Mouse (Mus musculus): ENCODE measurements around the gene Pigg.
"Not testable (repeated sequence)": the region's sequence is repeated elsewhere in the genome, so short reads cannot be mapped to it uniquely, and the experiment has no call there.

Pigg gene

GRCm38 (mm10) chr5:108312224-108313064, at the start of gene Pigg:
Gene Pigg, plus strand, starts transcription at chr5:108312609.
- peak; percentile 90 for DNase-seq (ENCODE audit: low spot score)

- DNase-seq (ENCODE audit: low spot score) = no peak
Observed at GRCm38 (mm10) chr5:108262722-108263121, 49.7 kb upstream of the Pigg start.

DNA sequence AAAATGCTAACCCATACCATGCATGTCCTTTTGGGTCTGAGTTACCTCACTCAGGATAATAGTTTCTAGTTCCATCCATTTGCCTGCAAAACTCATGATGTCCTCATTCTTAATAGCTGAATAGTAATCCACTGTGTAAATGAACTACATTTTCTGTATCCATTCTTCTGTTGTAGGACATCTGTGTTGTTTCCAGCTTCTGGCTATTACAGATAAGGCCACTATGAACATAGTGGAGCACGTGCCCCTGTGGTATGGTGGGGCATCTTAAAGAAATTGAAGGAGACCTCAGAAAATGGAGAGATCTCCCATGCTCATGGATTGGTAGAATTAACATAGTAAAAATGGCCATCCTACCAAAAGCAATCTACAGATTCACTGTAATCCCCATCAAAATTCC, 48.6 kb upstream of the Pigg start:
- DNase-seq (ENCODE audit: low spot score) = not testable (repeated sequence)

GRCm38 (mm10) chr5:108266990-108267389, 45.4 kb upstream of the Pigg start:
- no peak for DNase-seq (ENCODE audit: low spot score)

- peak; percentile 88 for DNase-seq (ENCODE audit: low spot score)
Observed at GRCm38 (mm10) chr5:108268127-108269062, 44.0 kb upstream of the Pigg start, which contains the start of gene Dr1. Gene Dr1, plus strand, starts transcription at chr5:108268897.

DNA sequence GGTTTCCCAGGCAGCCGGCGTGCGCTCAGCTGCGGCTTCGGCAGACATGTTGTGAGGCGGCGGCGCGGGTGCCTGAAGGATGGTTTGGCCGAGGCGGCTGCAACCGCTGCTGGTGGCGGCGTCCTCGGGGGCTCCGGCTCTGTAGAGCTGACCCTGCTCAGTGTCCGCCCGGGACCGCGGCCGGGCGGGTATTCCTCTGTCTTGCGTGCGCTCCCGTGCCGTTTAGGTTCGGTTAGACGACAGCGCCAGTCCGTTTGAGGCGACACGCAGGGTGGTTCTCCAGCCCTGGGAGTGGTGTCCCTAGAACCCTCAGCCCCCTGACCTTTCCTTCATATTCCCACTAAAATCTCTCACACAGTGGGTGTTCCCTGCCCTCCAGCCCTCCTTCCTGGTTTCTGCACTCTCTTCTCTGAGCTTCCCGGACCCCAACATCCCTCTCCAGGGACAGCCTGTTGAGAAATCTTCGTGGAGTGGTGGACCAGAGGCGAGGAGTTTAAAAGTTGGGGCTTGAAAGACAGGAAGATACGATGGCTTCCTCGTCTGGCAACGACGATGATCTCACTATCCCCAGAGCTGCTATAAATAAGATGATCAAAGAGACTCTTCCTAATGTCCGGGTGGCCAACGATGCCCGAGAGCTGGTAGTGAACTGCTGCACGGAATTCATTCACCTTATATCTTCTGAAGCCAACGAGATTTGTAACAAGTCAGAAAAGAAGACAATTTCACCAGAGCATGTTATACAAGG, 43.2 kb upstream of the Pigg start:
- DNase-seq (ENCODE audit: low spot score) = no peak

DNA sequence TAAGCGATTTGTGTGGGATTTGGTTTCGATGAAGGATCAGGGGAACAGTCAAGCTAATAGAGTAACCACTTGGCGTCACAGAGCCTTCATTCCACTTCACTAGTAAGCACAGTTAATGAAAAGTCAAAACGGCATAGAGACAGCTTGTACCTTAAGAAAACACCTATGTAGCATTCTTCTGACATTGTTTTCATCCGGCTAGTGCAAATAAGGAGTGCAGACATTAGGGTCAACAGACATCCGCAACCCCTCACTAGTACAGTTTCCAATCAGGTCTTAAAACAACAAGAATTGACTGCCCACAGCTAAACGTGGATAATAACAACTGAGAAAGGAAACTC, 42.6 kb upstream of the Pigg start:
- DNase-seq (ENCODE audit: low spot score) = no peak

GRCm38 (mm10) chr5:108270415-108270814, 42.0 kb upstream of the Pigg start:
- no peak for DNase-seq (ENCODE audit: low spot score)

GRCm38 (mm10) chr5:108271345-108271744, 41.1 kb upstream of the Pigg start:
- not testable (repeated sequence) for DNase-seq (ENCODE audit: low spot score)

- no peak for DNase-seq (ENCODE audit: low spot score)
Observed at GRCm38 (mm10) chr5:108286957-108287356, 25.5 kb upstream of the Pigg start.

DNA sequence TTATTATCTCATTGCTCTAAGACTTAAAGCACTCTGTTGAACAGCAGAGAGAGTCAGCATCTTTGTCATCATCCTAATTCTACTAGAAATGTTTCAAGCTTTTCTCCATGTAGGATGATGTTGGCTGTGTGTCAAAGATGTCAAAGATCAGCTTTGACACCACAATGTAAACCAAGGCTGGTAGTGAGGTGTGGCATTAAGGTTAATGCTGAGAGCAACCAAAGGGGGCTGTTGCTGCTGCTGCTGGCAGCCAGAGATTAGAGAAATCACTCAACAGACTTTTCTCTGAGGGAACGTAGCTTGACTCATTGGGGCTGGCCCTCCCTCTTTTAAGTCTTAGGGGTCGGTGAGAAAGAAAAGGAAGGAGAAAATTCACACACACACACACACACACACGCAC, 10.8 kb upstream of the Pigg start:
- no peak for DNase-seq (ENCODE audit: low spot score)

DNA sequence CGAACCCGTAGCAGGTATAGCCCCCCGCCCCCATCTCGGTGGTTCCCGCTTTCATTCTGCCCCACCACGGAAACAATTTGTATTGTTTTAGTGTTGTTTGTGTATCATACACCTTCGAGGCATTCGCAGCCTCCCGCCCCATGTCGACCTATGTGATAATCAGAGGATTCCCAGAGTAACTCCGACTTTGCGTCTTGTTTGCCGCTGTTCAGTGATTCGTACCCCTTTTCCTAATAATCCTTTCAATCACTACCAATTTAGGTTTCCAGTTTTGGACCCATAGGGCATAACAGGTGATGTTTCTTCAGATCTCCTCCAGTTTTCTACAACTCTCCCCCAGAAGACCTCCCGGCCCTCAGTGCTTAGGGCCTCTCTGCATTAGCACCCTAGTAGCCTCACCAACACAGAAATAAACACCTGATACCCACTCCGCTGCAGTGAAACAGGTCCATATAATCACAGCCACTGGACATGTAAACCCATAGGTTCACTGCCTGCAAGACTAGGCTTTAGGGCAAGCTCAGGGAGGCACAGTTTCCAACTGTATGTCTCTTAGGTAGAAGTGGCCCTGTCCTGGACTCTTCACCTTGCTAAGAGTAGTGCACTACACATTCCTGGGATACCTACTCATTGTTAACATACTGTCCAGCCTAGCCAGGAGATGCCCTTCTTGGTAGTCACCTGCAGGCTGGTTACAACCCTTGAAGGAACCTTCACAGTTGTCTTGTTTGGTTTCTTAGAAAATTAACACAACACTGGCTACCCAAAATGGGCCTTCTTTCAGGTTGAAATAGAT, 854 bp downstream of the Pigg start:
- DNase-seq (ENCODE audit: low spot score) = no peak

GRCm38 (mm10) chr5:108331051-108331450, 18.6 kb downstream of the Pigg start:
- no peak for DNase-seq (ENCODE audit: low spot score)

- no peak for DNase-seq (ENCODE audit: low spot score)
Observed at GRCm38 (mm10) chr5:108337385-108337784, 25.0 kb downstream of the Pigg start.

DNA sequence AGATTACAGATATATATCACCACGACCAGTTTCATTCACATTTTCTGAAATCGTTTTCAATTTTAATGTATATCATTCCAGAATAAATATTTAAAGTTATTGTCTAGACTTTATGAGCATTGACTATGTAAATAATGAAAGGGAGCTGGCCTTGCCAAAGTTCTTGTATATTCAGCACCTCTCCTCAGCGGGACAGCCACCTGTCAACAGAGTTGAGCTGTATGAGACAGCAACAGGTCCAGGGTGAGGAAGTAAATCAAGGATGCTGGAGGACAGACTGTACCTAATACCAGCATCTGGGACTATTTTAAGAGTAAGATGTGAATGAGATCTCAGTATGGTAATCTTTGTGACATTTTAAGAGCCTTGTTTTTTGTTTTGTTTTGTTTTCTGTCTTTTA, 25.6 kb downstream of the Pigg start:
- DNase-seq (ENCODE audit: low spot score) = no peak

DNA sequence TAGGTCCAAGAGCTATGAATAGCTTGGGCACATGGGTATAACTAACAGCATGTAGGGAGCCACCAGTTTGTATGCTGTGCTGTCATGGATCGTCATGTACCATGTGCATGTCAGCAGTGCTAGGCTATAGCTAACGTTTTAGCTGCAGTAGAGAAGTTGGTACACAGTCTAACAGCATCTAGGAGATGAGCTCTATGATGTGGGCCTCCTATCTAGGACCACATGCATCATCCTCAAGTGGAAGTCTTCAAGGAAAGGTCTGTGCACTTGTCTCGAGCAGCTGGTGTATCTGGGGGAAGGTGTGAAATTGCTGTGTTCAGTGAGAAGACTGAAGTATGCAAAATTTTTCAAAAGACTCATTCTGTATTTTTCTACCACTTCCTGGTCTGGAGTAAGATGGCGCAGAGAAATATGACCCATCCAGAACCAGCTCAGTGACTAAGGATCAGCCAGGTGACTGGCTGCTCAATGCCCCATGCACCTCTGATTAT, 31.3 kb downstream of the Pigg start:
- DNase-seq (ENCODE audit: low spot score) = no peak

GRCm38 (mm10) chr5:108345313-108346071, 33.1 kb downstream of the Pigg start:
- DNase-seq (ENCODE audit: low spot score) = no peak

DNA sequence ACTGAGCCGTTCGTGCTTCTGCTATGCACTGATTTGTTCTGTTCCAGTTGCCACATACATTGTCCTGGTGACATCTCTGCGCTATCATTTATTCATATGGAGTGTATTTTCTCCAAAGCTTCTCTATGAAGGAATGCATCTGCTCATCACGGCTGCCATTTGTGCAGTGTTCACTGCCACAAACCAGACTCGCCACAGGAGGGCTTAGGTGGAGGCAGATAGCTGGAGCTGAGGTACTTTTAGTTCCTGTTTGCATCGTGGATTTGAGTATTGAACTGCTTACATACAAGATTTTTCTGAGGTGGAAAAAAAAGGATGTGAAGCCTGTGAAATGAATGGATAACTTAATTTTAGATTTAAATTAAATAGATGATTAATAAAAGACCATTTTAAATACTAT, 35.4 kb downstream of the Pigg start:
- no peak for DNase-seq (ENCODE audit: low spot score)

- no peak for DNase-seq (ENCODE audit: low spot score)
Observed at GRCm38 (mm10) chr5:108349511-108350148, 37.2 kb downstream of the Pigg start.

- DNase-seq (ENCODE audit: low spot score) = no peak
Observed at GRCm38 (mm10) chr5:108354056-108354455, 41.6 kb downstream of the Pigg start.
